Comparison of ENCODE assay signal across 8 mouse cellular contexts in genomic region chr16:17815411-17816402, GRCm38 (mm10). TPM values are rescaled to one million over a fixed set of nuclear protein-coding genes. Genes with fewer than 3 reads are reported as not detected.
DNase-seq lines count a peak whose midpoint lies in the region.

No protein-coding gene starts in this region.

- intact Hi-C loops in heart, postnatal 25 days (cut with DNase I): loop anchor here (10.0 kb wide), 1 partner anchor 261 kb away; no protein-coding TSS in a partner anchor

- no peaks in the 10 kb centered on the region for H3K36me3 ChIP-seq in forebrain, embryonic 10.5 days (replicated peaks)

- WGBS in forebrain, embryonic 10.5 days: 1% methylated on average over 63 of the region's 63 CpGs
- WGBS in large intestine, adult 2 months: 4% methylated on average over 63 of the region's 63 CpGs

- no peaks in the 10 kb centered on the region for H3K9me3 ChIP-seq in forebrain, embryonic 10.5 days

- peak overlapping the region; percentile 67 for H3K4me3 ChIP-seq in forebrain, embryonic 10.5 days

- peak overlapping the region; percentile 88 for H3K27ac ChIP-seq in forebrain, embryonic 10.5 days

- peaks cover 14% of the 10 kb centered on the region for H3K4me1 ChIP-seq in forebrain, embryonic 10.5 days

- peak; percentile 68 for DNase-seq in MEL-GATA-1-ER (ENCODE audit: extremely low read depth, low read depth)
- peak; percentile 67 for DNase-seq in c-Kit-positive CD71-positive TER-119-negative erythroid progenitor cells, embryonic 14.5 days (ENCODE audit: low read depth)
- DNase-seq in forebrain, embryonic 10.5 days (ENCODE audit: extremely low spot score, low spot score): peak; percentile 80
- DNase-seq in heart, postnatal 25 days (ENCODE audit: low spot score): peak; percentile 33
- peak; percentile 43 for DNase-seq in large intestine, adult 2 months (ENCODE audit: low read depth, low spot score)
- DNase-seq in lung, postnatal 10 days: peak; percentile 74
- DNase-seq in retina, postnatal 1 day: peak; percentile 90
- DNase-seq in urinary bladder, postnatal 25 days (ENCODE audit: low spot score): peak; percentile 56

- H3K27me3 ChIP-seq in forebrain, embryonic 10.5 days (ENCODE audit: poor library complexity, severe bottlenecking): peaks cover 68% of the 10 kb centered on the region

RNA-seq across cellular contexts. Expression of gene B830017H08Rik, which starts 17.2 kb away (rescaled TPM):
- not detected in 2 replicates for polyA plus RNA-seq in forebrain, embryonic 10.5 days (2016; fragmentation: Nextera tagmentation; extraction: Ambion mirVana)
- not detected for total RNA-seq in heart, postnatal 25 days (2021)
- polyA plus RNA-seq in large intestine, adult 2 months (2012; rRNA removed): not detected in 2 replicates

RNA-seq across cellular contexts. Expression of gene Scarf2, which starts 18.6 kb away (rescaled TPM):
- 4.0 and 4.1 TPM in 2 replicates for polyA plus RNA-seq in forebrain, embryonic 10.5 days (2016; fragmentation: Nextera tagmentation; extraction: Ambion mirVana)
- total RNA-seq in heart, postnatal 25 days (2021): 1 to 10 TPM; 5.1 to 5.6 TPM
- polyA plus RNA-seq in large intestine, adult 2 months (2012; rRNA removed): 10.5 and 14.0 TPM in 2 replicates

RNA-seq across cellular contexts. Expression of gene Car15, which starts 22.5 kb away (rescaled TPM):
- 2.7 and 3.6 TPM in 2 replicates for polyA plus RNA-seq in forebrain, embryonic 10.5 days (2016; fragmentation: Nextera tagmentation; extraction: Ambion mirVana)
- total RNA-seq in heart, postnatal 25 days (2021): 1 to 10 TPM; 1.8 to 2.5 TPM
- 8.8 and 11.0 TPM in 2 replicates for polyA plus RNA-seq in large intestine, adult 2 months (2012; rRNA removed)

RNA-seq across cellular contexts. Expression of gene Klhl22, which starts 56.3 kb away (rescaled TPM):
- polyA plus RNA-seq in forebrain, embryonic 10.5 days (2016; fragmentation: Nextera tagmentation; extraction: Ambion mirVana): 55.4 and 59.1 TPM in 2 replicates
- 10 to 100 TPM; 16.1 to 16.7 TPM for total RNA-seq in heart, postnatal 25 days (2021)
- polyA plus RNA-seq in large intestine, adult 2 months (2012; rRNA removed): 38.5 and 51.9 TPM in 2 replicates

Comparison
In these comparisons a context has a peak if more than half of its experiments do, and no peak if none do; other contexts are left out.
1. Peak in every context shown above with its lines: DNase-seq, H3K4me3 ChIP-seq and H3K27ac ChIP-seq.
2. DNase-seq: peak in every context shown above with its lines; median percentile 90 in retina, postnatal 1 day; 80 in forebrain, embryonic 10.5 days; 74 in lung, postnatal 10 days; 68 in MEL-GATA-1-ER; 67 in c-Kit-positive CD71-positive TER-119-negative erythroid progenitor cells, embryonic 14.5 days; 56 in urinary bladder, postnatal 25 days; 43 in large intestine, adult 2 months; 33 in heart, postnatal 25 days.